Mouse (Mus musculus) lung, adult 2 months (tissue): ENCODE data around the gene Btnl1. TPM values are rescaled to one million over a fixed set of nuclear protein-coding genes. Genes with fewer than 3 reads are reported as not detected.

Source experiments
- DNase-seq: peaks from one replicate; pipeline ENCODE4 v3.0.0; 2022
- H3K4me1 ChIP-seq: fragments of 200-500 bp; 2 replicates; pipeline ENCODE4 v1.6.1; 2011; ENCODE audit warnings: low read length; ENCODE audit not compliant: control insufficient read depth, insufficient read depth
- H3K4me3 ChIP-seq: fragments of 200-500 bp; replicated peaks from 2 replicates; pipeline ENCODE3; 2011; ENCODE audit warnings: low read depth, mild to moderate bottlenecking, control low read depth, low read length; ENCODE audit errors: extremely low read depth
- CTCF ChIP-seq: fragments of 200-500 bp; IDR thresholded peaks from 2 replicates; pipeline ENCODE4 v1.5.1; 2011; ENCODE audit warnings: mild to moderate bottlenecking, low read length, control low read depth; ENCODE audit not compliant: insufficient read depth
- POLR2A ChIP-seq: fragments of 200-500 bp; IDR thresholded peaks from 2 replicates; pipeline ENCODE4 v1.6.1; 2011; ENCODE audit warnings: low read depth, mild to moderate bottlenecking, control low read depth, low read length, borderline replicate concordance; ENCODE audit errors: extremely low read depth
- WGBS: fragments of 180-500 bp; shearing (Covaris S2); methylation state at CpG from one replicate; pipeline ENCODE4 v1.1.7; 2018; 5-methylcytosine and 5-hydroxymethylcytosine counted together
- polyA plus RNA-seq: library from polyadenylated mRNA; depleted of rRNA; stranded (reverse); fragments of >200 nt; gene quantifications from 2 replicates; pipeline ENCODE4 v1.2.3, GENCODE M21; 2012

Gene Btnl1
- polyA plus RNA-seq, 1 experiment, result 0.06 TPM

DNA sequence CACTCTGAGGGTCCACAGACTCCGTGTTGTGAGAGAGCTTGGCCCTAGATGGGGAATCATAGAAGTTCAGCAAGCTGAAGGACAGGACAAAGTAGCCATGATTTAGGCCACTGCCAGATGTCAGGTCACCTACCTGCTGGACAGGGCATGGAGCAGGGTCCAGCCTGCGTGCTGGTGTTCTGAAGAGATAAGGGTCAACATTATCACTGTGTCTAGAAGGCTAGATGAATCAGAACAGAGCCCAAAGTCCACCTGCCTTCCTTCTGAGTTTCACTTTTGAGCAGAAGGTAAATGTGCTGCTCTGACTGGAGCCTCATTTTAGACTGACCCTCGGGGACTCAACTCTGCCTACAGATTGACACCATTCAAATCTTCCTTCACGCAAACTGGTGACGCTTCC, 22.4 kb upstream of the Btnl1 start, which contains the start of gene Btnl2:
TSS of gene Btnl2 (plus strand) at position 284 of the 400 bp plus-strand sequence.
- H3K4me1 ChIP-seq, result peaks cover 6% of the 10 kb centered on the region; the same call in 1 of the 2 replicates
- 87% methylated on average over 5 of the region's 5 CpGs for WGBS
- no peak within 1 kb of the TSS for H3K4me3 ChIP-seq
- no peak for DNase-seq
- TF ChIP-seq POLR2A (no peak), CTCF (no peak)

DNA sequence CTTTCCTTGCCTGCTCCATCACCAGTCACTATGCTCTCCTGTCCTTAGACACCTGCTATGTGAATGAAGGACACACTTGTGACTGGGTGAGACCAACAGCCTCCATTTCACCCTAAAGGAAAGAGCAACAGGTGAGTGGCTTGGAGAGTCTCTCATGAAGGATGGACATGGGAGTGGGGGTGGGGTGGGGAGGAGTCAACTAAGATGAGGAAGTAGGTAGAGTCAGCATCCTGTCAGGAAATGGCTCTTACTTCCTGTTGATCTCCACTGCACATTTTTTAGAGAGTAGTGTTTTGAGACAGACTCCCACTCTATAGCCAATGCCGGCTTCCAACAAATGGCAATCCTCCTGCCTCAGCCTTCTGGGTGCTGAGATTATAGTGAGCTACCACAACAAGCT, 22.0 kb upstream of the Btnl1 start:
- peaks cover 6% of the 10 kb centered on the region; the same call in 1 of the 2 replicates for H3K4me1 ChIP-seq
- WGBS, result 43% methylated on average over 1 of the region's 1 CpGs
- no peak for TF ChIP-seq POLR2A
- H3K4me3 ChIP-seq, result no peak overlapping the region
- DNase-seq, result no peak

DNA sequence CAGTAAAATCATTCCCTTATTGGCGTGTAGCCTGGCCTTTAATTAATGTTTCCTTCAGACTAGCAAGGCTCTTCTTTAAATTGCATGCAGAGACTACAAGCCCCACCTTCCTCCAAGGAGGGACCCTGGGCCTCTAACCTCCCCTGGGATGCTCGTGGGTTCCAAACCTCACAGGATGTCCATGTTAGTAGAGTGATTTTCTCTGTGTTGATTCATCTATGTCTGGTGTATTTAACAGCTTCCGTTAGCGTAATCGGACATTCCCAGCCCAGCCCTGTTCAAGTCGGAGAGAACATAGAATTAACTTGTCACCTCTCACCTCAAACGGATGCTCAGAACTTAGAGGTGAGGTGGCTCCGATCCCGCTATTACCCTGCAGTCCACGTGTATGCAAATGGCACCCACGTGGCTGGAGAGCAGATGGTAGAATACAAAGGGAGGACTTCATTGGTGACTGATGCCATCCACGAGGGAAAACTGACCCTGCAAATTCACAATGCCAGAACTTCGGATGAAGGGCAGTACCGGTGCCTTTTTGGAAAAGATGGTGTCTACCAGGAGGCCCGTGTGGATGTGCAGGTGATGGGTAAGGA, 13.9 kb upstream of the Btnl1 start:
- Histone ChIP-seq H3K4me1 (no peaks in the 10 kb centered on the region), H3K4me3 (no peak overlapping the region)
- TF ChIP-seq POLR2A, result no peak
- TF ChIP-seq CTCF, result no peak
- DNase-seq, result no peak
- WGBS, result 76% methylated on average over 15 of the region's 15 CpGs

DNA sequence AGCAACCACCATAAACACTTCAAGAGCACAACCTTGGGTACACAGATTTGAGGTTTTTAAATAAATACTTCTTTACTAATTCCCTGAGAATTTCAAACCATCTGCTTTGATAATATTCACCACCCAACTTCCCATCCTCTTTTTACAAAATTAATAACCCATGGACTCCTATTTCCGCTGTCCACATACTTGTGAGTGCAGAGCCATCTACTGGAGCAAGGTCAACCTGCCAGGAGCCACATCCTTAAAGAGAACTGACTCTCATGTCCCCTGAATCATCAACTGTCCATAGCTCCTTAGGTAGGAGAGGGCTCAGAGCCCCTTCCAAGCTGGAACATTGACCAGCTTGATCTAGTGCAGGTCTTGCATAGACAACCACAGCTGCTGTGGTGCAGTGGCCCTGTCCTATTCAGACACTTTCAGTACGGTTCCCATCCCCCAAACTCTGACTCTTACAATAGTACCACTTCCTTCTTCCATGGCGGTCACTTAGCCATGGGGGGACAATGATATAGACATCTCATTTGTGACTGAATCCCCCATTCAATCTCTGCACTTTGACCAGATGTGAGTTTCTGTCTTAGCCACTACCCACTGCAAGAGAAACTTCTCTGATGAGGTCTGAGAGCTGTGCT, 13.1 kb upstream of the Btnl1 start:
- no peak for TF ChIP-seq CTCF
- no peak for TF ChIP-seq POLR2A
- Histone ChIP-seq H3K4me3 (no peak overlapping the region), H3K4me1 (no peaks in the 10 kb centered on the region)
- DNase-seq, result no peak
- 61% methylated on average over 3 of the region's 3 CpGs for WGBS

DNA sequence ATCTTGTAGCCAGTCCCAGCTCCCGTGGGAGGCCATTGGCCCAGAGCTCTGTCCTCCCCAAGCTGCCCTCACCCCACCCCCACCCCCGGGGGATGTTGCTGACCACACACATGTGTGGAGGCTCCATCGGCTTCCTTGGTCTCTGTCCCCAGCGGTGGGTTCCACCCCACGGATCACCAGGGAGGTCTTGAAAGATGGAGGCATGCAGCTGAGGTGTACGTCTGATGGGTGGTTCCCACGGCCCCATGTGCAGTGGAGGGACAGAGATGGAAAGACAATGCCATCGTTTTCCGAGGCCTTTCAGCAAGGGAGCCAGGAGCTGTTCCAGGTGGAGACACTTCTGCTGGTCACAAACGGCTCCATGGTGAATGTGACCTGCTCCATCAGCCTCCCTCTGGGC, 11.9 kb upstream of the Btnl1 start:
- H3K4me1 ChIP-seq, result no peaks in the 10 kb centered on the region
- DNase-seq, result no peak
- no peak overlapping the region for H3K4me3 ChIP-seq
- no peak for TF ChIP-seq POLR2A
- no peak for TF ChIP-seq CTCF
- WGBS, result 71% methylated on average over 10 of the region's 10 CpGs

DNA sequence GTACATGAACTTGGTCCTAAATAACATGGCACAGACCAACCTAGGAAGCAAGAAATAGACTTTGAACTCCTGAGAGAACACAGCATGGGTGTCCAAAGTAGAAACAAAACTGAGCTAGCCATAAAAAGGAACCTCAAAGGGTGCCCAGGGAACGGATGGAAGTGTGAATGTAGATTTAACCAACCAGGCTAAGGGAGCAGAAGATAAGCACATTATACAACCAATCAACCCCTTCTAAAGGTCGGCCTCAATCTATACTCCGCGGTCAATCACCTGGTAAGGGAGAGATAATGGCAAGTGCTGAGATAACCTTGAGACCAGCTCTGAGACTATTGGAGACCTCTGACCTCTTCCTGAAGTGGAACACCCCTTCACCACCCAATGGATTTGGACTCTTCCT, 6.4 kb upstream of the Btnl1 start:
- WGBS, result 61% methylated on average over 4 of the region's 4 CpGs
- Histone ChIP-seq H3K4me1 (no peaks in the 10 kb centered on the region), H3K4me3 (no peak overlapping the region)
- no peak for DNase-seq
- TF ChIP-seq CTCF (no peak), POLR2A (no peak)

DNA sequence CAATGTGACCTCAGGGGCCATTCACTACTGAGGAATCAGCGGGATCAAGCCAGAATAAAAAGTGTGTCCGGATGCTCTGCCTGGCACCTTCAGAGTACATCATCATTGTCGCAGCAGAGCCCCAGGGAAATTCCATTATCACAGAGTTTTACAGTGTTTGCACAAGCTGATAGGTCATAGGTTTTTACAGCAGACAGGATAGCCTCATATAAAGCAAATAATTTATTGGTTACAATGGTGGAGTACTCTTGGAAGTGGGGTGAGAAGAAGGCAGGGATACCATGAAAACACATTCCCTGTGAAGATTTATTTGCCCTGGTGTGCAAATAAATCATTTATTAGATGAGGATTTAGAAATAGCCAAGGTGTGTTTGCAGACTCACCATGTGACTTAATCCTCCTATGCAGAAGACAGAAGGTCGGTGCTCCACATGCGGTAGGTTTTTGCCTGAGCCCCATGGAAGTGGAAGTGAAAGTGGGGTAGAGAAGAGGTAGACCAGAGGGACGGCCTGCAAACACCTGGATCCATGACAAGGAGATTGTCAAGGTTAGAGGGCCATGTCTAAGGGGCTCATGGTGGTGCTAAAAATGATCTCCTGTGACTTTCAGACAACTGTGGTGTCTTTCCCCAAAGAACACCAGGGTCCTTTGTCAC, 3.8 kb upstream of the Btnl1 start:
- Histone ChIP-seq H3K4me3 (no peak overlapping the region), H3K4me1 (no peaks in the 10 kb centered on the region)
- no peak for DNase-seq
- no peak for TF ChIP-seq CTCF
- no peak for TF ChIP-seq POLR2A
- 66% methylated on average over 6 of the region's 6 CpGs for WGBS

DNA sequence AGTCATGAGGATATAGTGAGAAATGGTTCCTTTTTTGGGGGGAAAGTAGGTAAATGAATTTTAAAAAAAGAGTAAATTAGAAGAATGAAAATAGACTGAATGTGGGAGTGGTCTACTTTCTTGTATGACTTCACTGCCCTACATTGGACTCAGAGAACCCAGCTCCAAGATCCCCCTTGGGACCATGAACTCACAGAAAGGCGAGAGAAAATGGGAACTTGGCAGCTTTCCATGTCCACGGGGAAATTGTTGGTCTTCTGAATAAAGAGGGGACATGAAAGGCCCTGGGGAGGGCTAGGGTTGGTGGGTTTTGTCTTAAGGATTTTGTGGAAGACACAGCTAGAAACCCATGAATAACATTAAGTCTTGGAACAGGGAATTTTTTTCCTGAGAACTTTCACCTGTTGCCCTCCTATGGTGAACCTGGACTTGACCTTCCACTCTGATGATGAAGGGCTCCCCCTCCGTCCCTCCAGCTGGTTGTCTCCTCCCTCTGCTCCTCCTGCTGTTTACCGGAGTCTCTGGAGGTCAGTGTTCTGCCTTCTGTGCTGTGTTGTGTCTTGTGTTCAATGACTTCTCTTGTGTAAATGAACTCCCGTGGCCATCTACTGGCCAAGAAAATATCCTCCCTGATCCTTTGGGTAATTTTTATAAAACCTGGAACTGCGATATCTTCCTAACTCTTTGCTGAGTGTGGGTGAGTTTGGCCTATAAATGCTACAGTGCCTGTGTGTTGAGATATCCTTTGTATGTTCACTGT, 698 bp downstream of the Btnl1 start:
- no peak for DNase-seq
- H3K4me3 ChIP-seq, result no peak overlapping the region
- no peaks in the 10 kb centered on the region for H3K4me1 ChIP-seq
- TF ChIP-seq POLR2A, result no peak
- no peak for TF ChIP-seq CTCF
- WGBS, result 44% methylated on average over 6 of the region's 6 CpGs

DNA sequence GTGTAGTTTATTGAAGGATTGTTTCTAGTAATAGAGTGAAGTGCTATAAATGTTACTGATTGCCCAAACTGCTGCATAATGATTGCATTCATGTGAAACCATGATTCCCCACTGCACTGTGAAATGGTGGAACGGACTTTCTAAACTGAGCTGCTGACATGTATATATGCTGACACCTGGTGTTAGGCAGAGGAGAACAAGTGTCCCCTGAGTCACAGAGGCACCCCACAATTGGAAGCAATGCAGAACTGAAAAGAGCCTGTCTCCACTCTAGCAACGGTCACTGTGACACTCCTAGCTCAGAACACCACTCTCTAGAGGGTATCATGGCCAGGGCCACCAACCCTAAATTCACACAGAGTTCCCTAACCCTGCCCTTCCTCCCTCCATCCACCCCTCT, 1.8 kb downstream of the Btnl1 start:
- no peak for TF ChIP-seq CTCF
- no peak for TF ChIP-seq POLR2A
- 66% methylated on average over 2 of the region's 2 CpGs for WGBS
- no peak overlapping the region for H3K4me3 ChIP-seq
- no peaks in the 10 kb centered on the region for H3K4me1 ChIP-seq
- no peak for DNase-seq

DNA sequence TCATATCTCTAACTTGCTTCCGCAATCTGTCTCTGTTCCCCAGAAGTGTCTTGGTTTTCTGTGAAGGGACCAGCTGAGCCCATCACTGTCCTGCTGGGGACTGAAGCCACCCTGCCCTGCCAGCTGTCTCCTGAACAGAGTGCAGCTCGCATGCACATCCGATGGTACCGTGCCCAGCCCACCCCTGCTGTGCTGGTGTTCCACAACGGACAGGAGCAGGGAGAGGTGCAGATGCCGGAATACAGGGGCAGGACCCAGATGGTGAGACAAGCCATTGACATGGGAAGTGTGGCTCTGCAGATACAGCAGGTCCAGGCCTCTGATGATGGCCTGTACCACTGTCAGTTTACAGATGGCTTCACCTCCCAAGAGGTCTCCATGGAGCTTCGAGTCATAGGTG, 2.5 kb downstream of the Btnl1 start:
- TF ChIP-seq CTCF (no peak), POLR2A (no peak)
- DNase-seq, result no peak
- Histone ChIP-seq H3K4me1 (no peaks in the 10 kb centered on the region), H3K4me3 (no peak overlapping the region)
- WGBS, result 77% methylated on average over 7 of the region's 7 CpGs
